Mouse (Mus musculus) midbrain, embryonic 14.5 days (tissue): ENCODE measurements around the gene Il1f9. TPM values are rescaled to one million over a fixed set of nuclear protein-coding genes. Genes with fewer than 3 reads are reported as not detected.

Experiments
- polyA plus RNA-seq: library from polyadenylated mRNA; unstranded; fragments of >200 nt; fragmentation: Nextera tagmentation; extraction: Ambion mirVana; gene quantifications from 2 replicates; pipeline ENCODE4 v1.2.1, GENCODE M21; 2014

Il1f9 gene
- polyA plus RNA-seq, 1 experiment from 2014 or later, result not detected

Other genes with a start within 250 kb of the Il1f9 start
- 6.7 and 9.4 TPM in 2 replicates for gene Hnmt, start 137.1 kb upstream of the Il1f9 start, polyA plus RNA-seq
- not detected in 2 replicates for gene Tbpl2, start 89.9 kb upstream of the Il1f9 start, polyA plus RNA-seq
- gene Il1f8, start 33.3 kb upstream of the Il1f9 start, polyA plus RNA-seq, result not detected in 2 replicates
- not detected in 2 replicates for gene Il1f6, start 28.9 kb downstream of the Il1f9 start, polyA plus RNA-seq
- gene Il1f5, start 90.5 kb downstream of the Il1f9 start, polyA plus RNA-seq, result not detected in 2 replicates
- gene Il1f10, start 104.7 kb downstream of the Il1f9 start, polyA plus RNA-seq, result not detected in 2 replicates
- gene Il1rn, start 150.4 kb downstream of the Il1f9 start, polyA plus RNA-seq, result 1.7 TPM in 1 of 2 replicates, not detected in the other
- gene Psd4, start 181.1 kb downstream of the Il1f9 start, polyA plus RNA-seq, result 0.07 and 0.18 TPM in 2 replicates